Mouse (Mus musculus): ENCODE data around the gene Fn3krp. TPM values are rescaled to one million over a fixed set of nuclear protein-coding genes. Genes with fewer than 3 reads are reported as not detected.

Gene Fn3krp
- polyA plus RNA-seq, 1 experiment from 2014 or later, result 28.2 TPM

GRCm38 (mm10) chr11:121467408-121467807 is 46.2 kb downstream of the Fn3krp start:
- no peak for ATAC-seq (ENCODE audit: low read depth)
- Histone ChIP-seq H3K27ac (ENCODE audit: low read length) (no peak overlapping the region), H3K36me3 (ENCODE audit: control insufficient read depth, insufficient read depth) (peaks cover 10% of the 10 kb centered on the region), H3K9me3 (replicated peaks; ENCODE audit: control insufficient read depth, low read length) (no peaks in the 10 kb centered on the region), H3K4me1 (ENCODE audit: control insufficient read depth, low read depth, low read length) (no peaks in the 10 kb centered on the region), H3K4me3 (ENCODE audit: low read depth, low read length) (no peak overlapping the region), H3K4me2 (ENCODE audit: low read depth, low read length) (no peak overlapping the region), H3K9ac (ENCODE audit: low read depth, low read length) (no peak overlapping the region), H3K27me3 (ENCODE audit: control insufficient read depth, insufficient read depth, low read depth, low read length) (no peaks in the 10 kb centered on the region)
- WGBS (ENCODE audit: insufficient replicate concordance), result 90% methylated on average over 6 of the region's 6 CpGs

- Histone ChIP-seq H3K4me3 (ENCODE audit: low read depth, low read length) (no peak overlapping the region), H3K4me2 (ENCODE audit: low read depth, low read length) (no peak overlapping the region), H3K4me1 (ENCODE audit: control insufficient read depth, low read depth, low read length) (0 out of 2 replicates have a peak, but pooled peaks cover 3% of the 10 kb centered on the region), H3K27me3 (ENCODE audit: control insufficient read depth, insufficient read depth, low read depth, low read length) (no peaks in the 10 kb centered on the region), H3K36me3 (ENCODE audit: control insufficient read depth, insufficient read depth) (no peaks in the 10 kb centered on the region; the same call in 1 of the 2 replicates), H3K9me3 (replicated peaks; ENCODE audit: control insufficient read depth, low read length) (no peaks in the 10 kb centered on the region), H3K9ac (ENCODE audit: low read depth, low read length) (no peak overlapping the region), H3K27ac (ENCODE audit: low read length) (0 out of 2 replicates have a peak overlapping the region, but pooled peaks have one; percentile 5)
- 46% methylated on average over 3 of the region's 3 CpGs for WGBS (ENCODE audit: insufficient replicate concordance)
- ATAC-seq (ENCODE audit: low read depth), result no peak
Observed at GRCm38 (mm10) chr11:121474831-121475230, 53.6 kb downstream of the Fn3krp start.

DNA sequence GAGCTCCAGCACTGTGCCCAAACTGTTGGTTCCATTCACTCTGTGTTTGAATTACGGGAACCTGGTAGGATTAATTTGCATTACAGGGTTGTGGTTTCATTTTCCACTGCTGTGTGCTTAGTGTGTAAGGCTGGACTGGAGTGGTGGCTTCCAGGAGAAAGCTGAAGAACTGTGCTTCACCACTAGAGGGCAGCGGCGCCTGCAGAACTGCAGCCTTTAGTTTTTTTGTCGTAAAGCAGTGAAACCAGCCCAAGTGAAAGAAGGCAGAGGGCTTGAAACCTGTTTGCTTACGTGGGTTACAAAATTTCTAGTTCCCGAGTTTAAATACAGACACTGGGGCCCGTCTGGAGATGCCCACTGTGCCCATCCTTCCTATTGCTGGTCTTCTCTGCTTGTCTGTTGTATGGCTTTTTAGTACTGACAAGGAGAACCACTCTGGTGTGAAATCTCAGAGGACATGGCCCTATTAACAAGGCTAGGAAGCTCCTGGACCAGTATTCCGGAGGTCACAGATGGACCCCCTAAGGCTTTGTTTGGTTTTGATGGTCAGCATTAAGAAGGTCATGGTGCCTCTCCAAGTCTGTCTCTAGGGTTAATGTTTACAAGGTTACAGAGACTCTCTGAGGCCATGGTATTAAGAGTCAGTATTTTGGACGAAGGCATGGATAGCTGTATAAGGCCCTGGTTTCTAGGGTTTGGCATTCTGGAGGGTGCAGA is 54.7 kb downstream of the Fn3krp start:
- ATAC-seq (ENCODE audit: low read depth), result peak; percentile 51; the same call in 1 of the 2 replicates
- H3K9ac ChIP-seq (ENCODE audit: low read depth, low read length), result no peak overlapping the region
- no peaks in the 10 kb centered on the region for H3K9me3 ChIP-seq (replicated peaks; ENCODE audit: control insufficient read depth, low read length)

GRCm38 (mm10) chr11:121479476-121480203 is 58.4 kb downstream of the Fn3krp start:
- Histone ChIP-seq H3K9me3 (replicated peaks; ENCODE audit: control insufficient read depth, low read length) (no peaks in the 10 kb centered on the region), H3K4me2 (ENCODE audit: low read depth, low read length) (no peak overlapping the region), H3K27me3 (ENCODE audit: control insufficient read depth, insufficient read depth, low read depth, low read length) (no peaks in the 10 kb centered on the region), H3K4me3 (ENCODE audit: low read depth, low read length) (no peak overlapping the region), H3K9ac (ENCODE audit: low read depth, low read length) (no peak overlapping the region), H3K27ac (ENCODE audit: low read length) (no peak overlapping the region), H3K4me1 (ENCODE audit: control insufficient read depth, low read depth, low read length) (peaks cover 5% of the 10 kb centered on the region; the same call in 1 of the 2 replicates), H3K36me3 (ENCODE audit: control insufficient read depth, insufficient read depth) (no peaks in the 10 kb centered on the region; the same call in 1 of the 2 replicates)
- WGBS (ENCODE audit: insufficient replicate concordance), result 78% methylated on average over 15 of the region's 15 CpGs
- ATAC-seq (ENCODE audit: low read depth), result no peak

More for the DNA sequence above, 54.7 kb downstream of the Fn3krp start:
- H3K36me3 ChIP-seq (ENCODE audit: control insufficient read depth, insufficient read depth), result no peaks in the 10 kb centered on the region; the same call in 1 of the 2 replicates
- no peak overlapping the region for H3K4me2 ChIP-seq (ENCODE audit: low read depth, low read length)
- 22% methylated on average over 9 of the region's 9 CpGs for WGBS (ENCODE audit: insufficient replicate concordance)
- no peak overlapping the region for H3K27ac ChIP-seq (ENCODE audit: low read length)
- no peaks in the 10 kb centered on the region for H3K27me3 ChIP-seq (ENCODE audit: control insufficient read depth, insufficient read depth, low read depth, low read length)
- no peak overlapping the region for H3K4me3 ChIP-seq (ENCODE audit: low read depth, low read length)
- 0 out of 2 replicates have a peak, but pooled peaks cover 3% of the 10 kb centered on the region for H3K4me1 ChIP-seq (ENCODE audit: control insufficient read depth, low read depth, low read length)

Small RNA genes lying within 50 kb of the gene (microRNA-seq; reads per million reads assigned to microRNA genes)
- not detected for gene Mir7236

Other genes with a start within 250 kb of the Fn3krp start
- gene Hexdc, start 217.0 kb upstream of the Fn3krp start, polyA plus RNA-seq (2015; fragmentation: Nextera tagmentation; extraction: Ambion mirVana), result 2.9 and 3.1 TPM in 2 replicates
- 15.4 and 15.5 TPM in 2 replicates for gene Ogfod3, start 216.7 kb upstream of the Fn3krp start, polyA plus RNA-seq (2015; fragmentation: Nextera tagmentation; extraction: Ambion mirVana)
- 20.2 and 21.1 TPM in 2 replicates for gene Cybc1, start 192.1 kb upstream of the Fn3krp start, polyA plus RNA-seq (2015; fragmentation: Nextera tagmentation; extraction: Ambion mirVana)
- gene Narf, start 184.1 kb upstream of the Fn3krp start, polyA plus RNA-seq (2015; fragmentation: Nextera tagmentation; extraction: Ambion mirVana), result 118 and 119 TPM in 2 replicates
- gene Foxk2, start 161.4 kb upstream of the Fn3krp start, polyA plus RNA-seq (2015; fragmentation: Nextera tagmentation; extraction: Ambion mirVana), result 2.1 and 2.3 TPM in 2 replicates
- 19.5 and 19.7 TPM in 2 replicates for gene Wdr45b, start 67.0 kb upstream of the Fn3krp start, polyA plus RNA-seq (2015; fragmentation: Nextera tagmentation; extraction: Ambion mirVana)
- gene Rab40b, start 33.1 kb upstream of the Fn3krp start, polyA plus RNA-seq (2015; fragmentation: Nextera tagmentation; extraction: Ambion mirVana), result 0.56 and 1.2 TPM in 2 replicates
- gene Fn3k, start 13.5 kb downstream of the Fn3krp start, polyA plus RNA-seq (2015; fragmentation: Nextera tagmentation; extraction: Ambion mirVana), result 35.3 and 38.4 TPM in 2 replicates
- gene Tbcd, start 30.5 kb downstream of the Fn3krp start, polyA plus RNA-seq (2015; fragmentation: Nextera tagmentation; extraction: Ambion mirVana), result 19.5 and 21.4 TPM in 2 replicates
- 1.3 and 1.8 TPM in 2 replicates for gene Zfp750, start 97.9 kb downstream of the Fn3krp start, polyA plus RNA-seq (2015; fragmentation: Nextera tagmentation; extraction: Ambion mirVana)

All from liver, embryonic 16.5 days (tissue).